Mouse (Mus musculus) neural tube, postnatal 0 days (tissue): Measurements from ENCODE around the gene Nt5c1a. TPM values are rescaled to one million over a fixed set of nuclear protein-coding genes. Genes with fewer than 3 reads are reported as not detected.

ENCODE experiments used
- polyA plus RNA-seq: library from polyadenylated mRNA; unstranded; fragments of >200 nt; fragmentation: Nextera tagmentation; extraction: Ambion mirVana; gene quantifications from 2 replicates; pipeline ENCODE4 v1.2.1, GENCODE M21; 2015

The Nt5c1a gene
- 0.43 and 0.62 TPM in 2 replicates for polyA plus RNA-seq

DNA sequence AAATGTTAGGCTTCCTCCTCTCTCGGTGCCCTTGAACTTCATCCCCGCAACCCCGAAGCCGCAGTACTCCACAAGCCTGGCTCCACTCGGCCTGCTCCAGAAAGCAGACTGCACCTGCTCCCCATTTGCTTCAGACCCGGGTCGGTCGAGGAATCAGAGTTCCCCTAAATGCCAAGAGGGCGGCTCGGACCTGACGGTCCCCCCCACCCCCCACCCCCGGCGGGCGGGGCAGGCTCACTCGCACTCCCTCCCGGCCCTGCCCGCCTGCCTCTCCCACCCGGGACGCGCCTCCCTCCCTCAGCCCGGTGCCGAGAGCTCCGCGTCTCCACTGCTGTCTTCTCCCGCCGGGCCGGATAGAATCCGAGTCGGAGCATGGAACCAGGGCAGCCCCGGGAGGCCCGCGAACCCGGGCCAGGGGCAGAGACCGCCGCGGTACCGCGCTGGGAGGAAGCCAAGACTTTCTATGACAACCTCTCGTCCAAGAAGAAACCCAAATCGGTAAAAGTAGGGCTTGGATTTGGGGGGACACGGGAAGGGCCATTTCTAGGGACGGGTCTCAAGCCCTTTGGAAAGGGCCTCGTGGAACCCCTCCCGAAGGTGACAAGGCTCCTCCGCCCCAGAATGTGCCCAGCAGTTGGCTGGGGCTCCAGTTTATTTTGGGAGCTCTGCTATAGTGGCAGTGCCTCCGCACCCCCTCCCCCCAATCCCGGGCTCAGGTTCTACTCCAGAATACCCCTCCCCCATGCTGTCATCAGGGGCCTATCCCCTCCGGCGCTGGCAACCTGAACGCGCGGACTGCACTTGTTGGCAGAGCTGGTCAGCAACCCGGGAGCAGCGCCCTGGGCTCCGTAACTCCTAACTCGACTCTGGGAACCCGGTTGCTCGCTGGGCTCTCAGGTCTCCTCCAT, at the start of gene Nt5c1a:
Gene Nt5c1a, plus strand, starts transcription at position 319 of the 908 bp plus-strand sequence.

DNA sequence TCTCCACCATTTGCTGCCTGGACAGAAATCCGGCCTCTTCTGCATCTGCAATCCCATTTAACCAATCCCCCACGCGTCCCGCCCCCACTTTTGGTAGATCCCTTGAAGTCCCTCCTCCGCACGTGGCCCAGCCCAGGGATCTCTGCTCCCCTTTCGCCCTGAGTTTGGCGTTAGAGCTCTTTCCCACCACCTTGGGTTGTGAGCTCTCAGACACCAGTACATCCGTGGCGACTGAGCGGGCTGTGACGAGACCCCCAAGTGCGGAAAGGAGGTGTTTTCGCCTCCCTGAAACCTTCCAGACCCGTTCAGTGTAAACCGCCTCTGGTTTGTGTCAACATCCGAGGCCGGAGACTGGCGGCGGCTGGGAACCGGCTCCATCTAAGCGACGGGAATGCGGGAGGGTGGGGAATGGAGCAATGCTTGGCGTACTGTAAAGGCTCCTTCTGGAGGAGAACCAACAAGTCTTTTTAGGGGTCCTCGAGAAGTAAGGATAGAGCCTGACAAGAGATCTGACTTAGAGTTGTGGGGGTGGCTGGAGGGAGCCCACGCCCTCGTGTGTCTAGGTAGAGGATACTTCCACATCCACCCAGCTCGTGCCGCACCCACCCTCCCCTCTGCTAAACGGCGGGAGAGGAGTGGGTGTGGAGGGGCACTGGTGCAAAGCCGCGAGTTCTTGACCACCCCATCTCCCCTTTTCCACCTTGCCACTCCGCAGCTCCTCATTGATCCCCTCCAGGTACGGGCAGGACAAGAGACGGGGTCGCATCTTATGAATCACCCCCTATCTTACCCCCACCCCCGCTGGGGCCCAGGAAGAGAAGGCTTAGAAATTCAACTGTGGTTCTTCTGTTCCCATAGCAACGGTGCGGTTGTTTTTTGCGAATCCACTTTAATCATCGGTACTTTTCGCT, 18.7 kb upstream of the Nt5c1a start, which contains the start of gene Hpcal4:
Gene Hpcal4, plus strand, starts transcription at position 900 of the 911 bp plus-strand sequence.

DNA sequence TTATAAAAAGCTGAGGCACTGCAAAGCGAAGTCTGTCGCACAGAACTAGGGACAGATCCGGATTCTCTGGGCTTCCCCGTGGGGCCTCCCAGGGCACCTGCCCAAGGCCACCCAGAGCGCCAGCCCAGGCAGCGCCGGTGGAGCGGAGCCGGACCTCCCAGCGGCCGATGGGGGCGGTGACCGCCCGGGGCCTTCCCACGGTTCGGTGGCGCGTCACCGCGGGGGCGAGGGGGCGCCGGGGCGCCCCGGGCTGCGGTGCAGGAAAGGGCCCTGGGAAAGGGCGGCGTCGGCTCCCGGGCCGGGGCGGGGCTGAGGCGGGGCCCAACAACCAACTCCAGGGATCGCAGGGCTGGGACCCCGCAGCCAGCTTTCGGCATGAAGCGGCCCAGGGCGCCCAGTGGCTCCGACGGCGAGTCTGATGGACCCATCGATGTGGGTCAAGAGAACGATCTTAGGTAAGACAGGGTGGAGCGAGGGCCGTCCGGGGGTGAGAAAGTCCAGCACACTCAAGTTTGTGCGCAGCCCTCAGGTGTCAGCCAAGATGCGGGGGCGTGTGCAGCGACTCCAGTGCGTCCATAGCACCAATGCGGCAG, 32.3 kb downstream of the Nt5c1a start, which contains the start of gene Heyl:
Gene Heyl, plus strand, starts transcription at position 65 of the 593 bp plus-strand sequence.

DNA sequence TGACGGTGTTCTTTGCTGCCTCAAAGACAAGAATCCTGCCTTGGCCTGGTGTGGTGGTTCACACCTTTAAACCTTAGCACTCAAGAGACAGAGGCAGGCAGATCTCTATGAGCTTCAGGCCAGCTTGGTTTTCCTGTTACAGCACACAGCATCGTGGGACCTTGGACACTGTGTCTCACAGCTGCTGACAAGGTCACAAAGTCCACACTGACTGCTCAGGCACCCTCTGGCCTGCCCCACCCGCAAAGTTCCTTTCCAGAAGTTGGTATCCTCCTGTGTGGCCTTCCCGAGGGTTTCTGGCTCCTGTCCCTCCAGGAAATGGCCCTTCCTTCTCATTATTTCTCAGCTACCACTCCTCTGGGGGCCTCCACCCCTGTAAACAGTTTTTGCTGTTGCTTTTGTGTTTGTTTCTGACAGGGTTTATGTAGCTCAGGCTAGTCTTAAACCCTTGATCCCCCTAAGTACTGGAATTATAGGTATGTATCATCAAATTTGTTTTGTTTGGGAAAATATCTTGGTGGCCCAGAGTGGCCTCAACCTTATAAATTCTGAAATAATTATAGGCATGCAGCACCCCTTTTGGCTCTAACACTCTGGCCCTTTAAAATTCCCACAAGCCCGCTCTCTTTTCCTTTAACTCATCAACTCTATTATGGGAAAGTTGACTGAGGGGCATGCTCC, 60.6 kb downstream of the Nt5c1a start, which contains the start of gene Pabpc4:
Gene Pabpc4, plus strand, starts transcription at position 631 of the 681 bp plus-strand sequence.

Other genes starting within 250 kb of the Nt5c1a start
- gene Mfsd2a, start 240.3 kb upstream of the Nt5c1a start, polyA plus RNA-seq: 32.7 and 37.5 TPM in 2 replicates
- gene Mycl, start 205.9 kb upstream of the Nt5c1a start, polyA plus RNA-seq: 27.1 and 28.1 TPM in 2 replicates
- gene Trit1, start 184.9 kb upstream of the Nt5c1a start, polyA plus RNA-seq: 17.7 and 19.5 TPM in 2 replicates
- 0.43 and 0.48 TPM in 2 replicates for gene Bmp8b, start 96.3 kb upstream of the Nt5c1a start, polyA plus RNA-seq
- 1.0 and 1.2 TPM in 2 replicates for gene Oxct2b, start 85.2 kb upstream of the Nt5c1a start, polyA plus RNA-seq
- 39.8 and 41.7 TPM in 2 replicates for gene Ppie, start 61.6 kb upstream of the Nt5c1a start, polyA plus RNA-seq
- gene Hpcal4, start 18.3 kb upstream of the Nt5c1a start, polyA plus RNA-seq: 62.2 and 66.7 TPM in 2 replicates
- gene Heyl, start 32.1 kb downstream of the Nt5c1a start, polyA plus RNA-seq: 4.1 and 4.3 TPM in 2 replicates
- gene Pabpc4, start 60.8 kb downstream of the Nt5c1a start, polyA plus RNA-seq: 20.4 and 22.7 TPM in 2 replicates
- gene Oxct2a, start 122.1 kb downstream of the Nt5c1a start, polyA plus RNA-seq: 0.20 and 0.48 TPM in 2 replicates
- 0.15 and 0.45 TPM in 2 replicates for gene Bmp8a, start 141.7 kb downstream of the Nt5c1a start, polyA plus RNA-seq